Mouse (Mus musculus): Measurements from ENCODE around the gene Eif3i.

DNA sequence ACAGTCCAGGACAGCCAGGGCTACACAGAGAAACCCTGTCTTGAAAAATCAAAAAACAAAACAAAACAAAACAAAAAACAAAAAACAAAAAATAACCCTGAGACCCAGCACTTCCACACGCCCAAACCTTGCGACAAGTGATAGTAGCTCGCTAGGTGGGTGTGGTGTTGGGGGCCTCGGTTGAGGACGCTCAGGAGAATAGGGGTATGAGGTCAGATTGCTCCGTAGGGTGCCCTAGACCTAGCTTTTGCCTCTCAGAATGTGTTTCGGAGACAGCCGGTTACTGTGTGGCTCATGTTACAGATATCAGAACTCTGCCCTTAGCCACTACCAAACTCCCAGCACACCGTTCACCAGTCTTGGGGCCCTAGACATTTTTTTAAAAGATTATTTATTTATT is 14.7 kb downstream of the Eif3i start:
- no peak for TF ChIP-seq CTCF (IDR thresholded peaks at IDR 0.05)
- no peak for TF ChIP-seq EP300 (IDR thresholded peaks at IDR 0.05)

All from lung, postnatal 0 days (tissue).